Mouse (Mus musculus) ES-E14 (cell line): ENCODE measurements around the gene Car14. TPM values are rescaled to one million over a fixed set of nuclear protein-coding genes. Genes with fewer than 3 reads are reported as not detected.
A peak's percentile ranks its signal among the peaks of the same experiment; 100 is the strongest.

Experiments used
- DNase-seq: peaks from one replicate; pipeline ENCODE4 v3.0.0-alpha.2; 2013; ENCODE audit warnings: low read depth, low spot score
- H3K27ac ChIP-seq: 2 replicates; pipeline ENCODE4 v1.5.1; 2012; ENCODE audit warnings: low read depth, mild to moderate bottlenecking, low read length, moderate library complexity, mixed read lengths; ENCODE audit not compliant: poor library complexity, insufficient read depth, severe bottlenecking
- H3K36me3 ChIP-seq: 2 replicates; pipeline ENCODE4 v1.6.1; 2012; ENCODE audit warnings: mild to moderate bottlenecking, low read length, moderate library complexity, mixed read lengths; ENCODE audit not compliant: control insufficient read depth, poor library complexity, insufficient read depth, severe bottlenecking
- H3K4me1 ChIP-seq, 2 experiments: fragments of 150-350 bp in 1 of 2; sonication (generic) in 1 of 2; 2 replicates each; pipeline ENCODE4 v1.6.1; 2012; ENCODE audit warnings: low read length in 2 of 2, mild to moderate bottlenecking in 1 of 2, mixed read lengths in 1 of 2; ENCODE audit not compliant: control insufficient read depth in 2 of 2, insufficient read depth in 2 of 2, poor library complexity in 1 of 2
- H3K4me3 ChIP-seq, 2 experiments: fragments of 150-350 bp in 1 of 2; sonication (generic) in 1 of 2; 2 replicates each; pipeline ENCODE4 v1.5.1; 2012; ENCODE audit warnings: low read length in 2 of 2, low read depth in 1 of 2, mild to moderate bottlenecking in 1 of 2, mixed read lengths in 1 of 2; ENCODE audit not compliant: insufficient read depth in 1 of 2, poor library complexity in 1 of 2, severe bottlenecking in 1 of 2
- H3K9ac ChIP-seq: 2 replicates; pipeline ENCODE4 v1.6.1; 2012; ENCODE audit warnings: low read depth, mild to moderate bottlenecking, low read length, mixed read lengths; ENCODE audit not compliant: poor library complexity, insufficient read depth, severe bottlenecking
- H3K9me3 ChIP-seq: fragments of 150-350 bp; sonication (generic); 2 replicates; pipeline ENCODE4 v1.6.1; 2012; ENCODE audit warnings: low read depth, mild to moderate bottlenecking, low read length; ENCODE audit not compliant: control insufficient read depth, insufficient read depth
- CHD2 ChIP-seq: IDR thresholded peaks from 2 replicates; pipeline ENCODE4 v1.6.1; 2014; ENCODE audit warnings: mild to moderate bottlenecking, low read depth, low read length, inconsistent platforms
- HCFC1 ChIP-seq: IDR thresholded peaks from 2 replicates; pipeline ENCODE4 v1.6.1; 2012; ENCODE audit warnings: low read length, inconsistent platforms, borderline replicate concordance; ENCODE audit not compliant: insufficient read depth
- MAFK ChIP-seq: IDR thresholded peaks from 2 replicates; pipeline ENCODE4 v1.6.1; 2014; ENCODE audit warnings: mild to moderate bottlenecking, low read depth, low read length, inconsistent platforms; ENCODE audit not compliant: insufficient read depth
- ZC3H11A ChIP-seq: IDR thresholded peaks from 2 replicates; pipeline ENCODE4 v1.6.1; 2012; ENCODE audit warnings: low read depth, mild to moderate bottlenecking, inconsistent platforms, low read length, borderline replicate concordance
- ZNF384 ChIP-seq: IDR thresholded peaks from 2 replicates; pipeline ENCODE4 v1.6.1; 2012; ENCODE audit warnings: low read depth, low read length, inconsistent platforms
- in situ Hi-C, 2 experiments: fragments of 600-800 bp; cut with MboI; formaldehyde crosslinking; loops; one replicate each; pipeline ENCODE4 v1.15.1; 2025; ENCODE audit warnings: low sequenced_read_pairs in 2 of 2, inconsistent platforms in 1 of 2; ENCODE audit not compliant: unreplicated experiment in 2 of 2
- total RNA-seq: library from RNA; depleted of rRNA; stranded (reverse); fragments of 300-350 nt; gene quantifications from 2 replicates; pipeline ENCODE4 v1.2.3, GENCODE M21; 2012

Gene Car14
- total RNA-seq, 1 experiment = 2.5 TPM

DNA sequence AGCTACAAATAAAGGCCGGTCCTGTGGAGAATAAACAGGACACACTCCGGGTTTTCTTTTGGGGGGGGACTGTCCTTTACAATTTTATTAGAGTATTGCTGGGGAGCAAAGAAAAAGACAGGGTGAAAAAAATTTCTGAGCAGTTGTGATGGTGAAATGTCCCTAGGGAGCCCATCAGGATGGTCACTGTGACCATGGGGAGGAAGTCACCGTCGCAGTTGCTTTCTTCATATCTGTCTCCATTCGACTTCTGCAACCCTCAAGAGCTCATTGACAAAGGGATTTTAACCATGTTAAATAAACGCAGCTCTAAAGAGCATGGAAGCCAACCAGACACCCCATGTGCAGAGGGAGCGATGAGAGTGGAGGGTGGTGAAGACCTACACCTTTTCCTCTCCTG, 12.3 kb upstream of the Car14 start:
- no peaks in the 10 kb centered on the region for H3K36me3 ChIP-seq
- TF ChIP-seq ZNF384 (no peak), MAFK (no peak), HCFC1 (no peak), ZC3H11A (no peak), CHD2 (no peak)
- H3K4me3 ChIP-seq = no peak overlapping the region
- no peak overlapping the region for H3K27ac ChIP-seq
- peaks cover 1 to 2% of the 10 kb centered on the region in 2 experiments; a peak in 1 of 4 replicates for H3K4me1 ChIP-seq
- no peaks in the 10 kb centered on the region for H3K9me3 ChIP-seq
- in situ Hi-C loops = no loop called here
- no peak for DNase-seq
- H3K9ac ChIP-seq = no peak overlapping the region

DNA sequence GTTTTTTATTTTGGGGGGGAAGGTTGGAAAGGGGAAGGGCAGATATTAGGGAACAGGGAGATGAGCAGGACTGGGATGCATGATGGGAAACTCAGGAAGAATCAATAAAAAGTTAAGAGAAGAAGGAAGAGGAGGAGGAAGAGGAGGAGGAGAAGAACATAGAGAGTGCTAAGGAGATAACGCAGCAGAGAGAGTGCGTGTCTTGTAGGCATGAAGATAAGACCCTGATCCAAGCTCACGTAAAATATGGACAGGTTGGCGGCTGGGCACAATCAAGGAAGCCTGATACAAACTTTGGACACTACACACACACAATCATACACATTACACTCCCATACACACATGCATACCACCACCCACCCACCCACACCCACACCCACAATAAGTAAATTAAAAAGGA, 10.2 kb upstream of the Car14 start:
- in situ Hi-C loops = no loop called here
- Histone ChIP-seq H3K4me3 (no peak overlapping the region), H3K36me3 (no peaks in the 10 kb centered on the region), H3K4me1 (peaks cover 0 to 6% of the 10 kb centered on the region in 2 experiments; a peak in 1 of 4 replicates), H3K9ac (no peak overlapping the region), H3K9me3 (no peaks in the 10 kb centered on the region), H3K27ac (no peak overlapping the region)
- TF ChIP-seq HCFC1 (no peak), ZNF384 (no peak), CHD2 (no peak), MAFK (no peak), ZC3H11A (no peak)
- DNase-seq = no peak

DNA sequence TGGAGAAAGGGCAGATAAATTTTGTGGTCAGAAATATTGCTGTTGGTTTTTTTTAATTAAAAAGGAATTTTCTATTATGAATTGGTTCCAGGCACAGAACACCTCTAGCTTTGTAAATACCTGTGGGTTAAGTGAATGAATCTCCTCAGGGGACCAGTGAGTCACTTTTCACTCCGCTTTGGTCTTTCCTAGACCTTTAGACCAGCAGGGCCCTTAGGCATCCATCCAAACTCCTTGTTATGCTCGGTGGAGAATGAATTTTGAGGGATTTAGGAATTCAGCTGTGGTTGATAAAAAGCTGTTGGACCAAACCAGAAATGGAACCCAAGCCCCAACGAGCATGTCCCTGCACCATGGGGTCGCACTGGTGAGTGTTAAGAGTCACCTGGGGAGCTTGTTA, 3.1 kb upstream of the Car14 start:
- no peak overlapping the region for H3K9ac ChIP-seq
- H3K9me3 ChIP-seq = no peaks in the 10 kb centered on the region
- in situ Hi-C loops = no loop called here
- TF ChIP-seq CHD2 = no peak
- H3K4me1 ChIP-seq = peaks cover 4 to 16% of the 10 kb centered on the region in 2 experiments; a peak in 3 of 4 replicates
- no peaks in the 10 kb centered on the region for H3K36me3 ChIP-seq
- DNase-seq = no peak
- no peak overlapping the region for H3K27ac ChIP-seq
- no peak overlapping the region for H3K4me3 ChIP-seq

DNA sequence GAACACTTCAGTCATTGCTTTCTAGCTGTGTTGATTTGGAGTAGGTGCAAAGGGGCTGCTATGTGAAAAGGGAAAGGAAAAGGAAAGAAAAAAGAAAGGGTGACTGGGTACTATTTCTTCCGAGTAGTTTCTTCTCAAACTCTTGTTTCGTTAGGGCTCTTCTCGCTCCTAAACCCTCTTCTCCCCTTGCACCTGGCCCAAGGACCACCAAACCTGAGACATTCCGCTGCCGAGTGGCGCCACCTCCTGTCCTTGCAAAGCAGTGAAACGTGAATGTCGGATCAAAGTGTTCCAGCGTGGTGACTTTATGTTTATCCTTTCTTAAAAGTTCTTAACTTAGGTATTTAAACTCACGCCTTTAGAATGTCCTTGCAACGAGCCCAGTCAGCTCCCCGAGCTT, 2.4 kb upstream of the Car14 start:
- no peaks in the 10 kb centered on the region for H3K36me3 ChIP-seq
- TF ChIP-seq ZNF384 = no peak
- TF ChIP-seq MAFK = no peak
- H3K27ac ChIP-seq = no peak overlapping the region
- no peaks in the 10 kb centered on the region for H3K9me3 ChIP-seq
- peaks cover 4 to 18% of the 10 kb centered on the region in 2 experiments; a peak in 3 of 4 replicates for H3K4me1 ChIP-seq
- H3K4me3 ChIP-seq = peak overlapping the region in 1 of 2 experiments; percentile 21; a peak in 1 of 4 replicates
- in situ Hi-C loops = no loop called here
- no peak overlapping the region for H3K9ac ChIP-seq
- no peak for DNase-seq

DNA sequence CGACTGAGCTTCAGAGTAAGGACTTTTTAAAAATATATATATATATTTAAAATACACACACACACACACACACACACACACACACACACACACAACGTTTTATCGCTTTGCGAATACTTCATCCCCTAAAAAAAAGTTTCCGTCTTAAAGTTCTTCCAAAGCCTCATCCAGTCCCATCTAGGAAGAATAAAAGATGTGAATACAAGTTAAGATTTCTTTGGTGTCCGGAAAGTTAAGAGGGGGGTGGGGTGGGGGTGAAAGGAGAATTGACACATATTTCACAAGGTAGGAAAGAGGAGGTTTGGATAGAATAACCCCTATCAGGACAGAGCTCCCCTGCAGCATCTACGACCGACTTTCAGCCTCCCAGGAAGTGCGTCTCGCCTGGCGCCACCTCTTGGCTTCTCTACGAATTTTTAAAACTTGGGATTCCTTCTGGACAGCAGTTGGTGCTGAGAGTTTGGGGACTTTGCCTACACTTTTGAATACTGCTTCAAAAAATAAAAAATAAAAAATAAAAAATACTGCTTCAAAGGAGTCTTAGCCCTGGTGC, 1.5 kb upstream of the Car14 start:
- Histone ChIP-seq H3K27ac (no peak overlapping the region), H3K4me1 (peaks cover 4 to 18% of the 10 kb centered on the region in 2 experiments; a peak in 3 of 4 replicates), H3K36me3 (no peaks in the 10 kb centered on the region), H3K9me3 (no peaks in the 10 kb centered on the region), H3K4me3 (no peak overlapping the region; a peak in 1 of 4 replicates), H3K9ac (no peak overlapping the region)
- no peak for DNase-seq
- TF ChIP-seq ZC3H11A (0 out of 2 replicates have a peak, but pooled peaks have one; percentile 21), CHD2 (no peak), ZNF384 (no peak), HCFC1 (no peak), MAFK (no peak)
- in situ Hi-C loops = no loop called here
